Mouse (Mus musculus) liver, postnatal 0 days (tissue): ENCODE data around the gene Nudt4.

ENCODE experiments used
- CTCF ChIP-seq: sonication (generic); IDR thresholded peaks from 2 replicates; pipeline ENCODE4 v1.5.1; 2016; ENCODE audit warnings: antibody characterized with exemption, low read depth
- EP300 ChIP-seq: IDR thresholded peaks from 2 replicates; pipeline ENCODE4 v1.6.1; 2016; ENCODE audit warnings: antibody characterized with exemption, low read depth, mild to moderate bottlenecking

- TF ChIP-seq CTCF, result no peak
- TF ChIP-seq EP300, result no peak
Observed at GRCm38 (mm10) chr10:95591257-95591656, 27.3 kb upstream of the Nudt4 start.
